Mouse (Mus musculus) myocyte (in vitro differentiated cells): Measurements from ENCODE around the gene Cmtm6. TPM values are rescaled to one million over a fixed set of nuclear protein-coding genes. Genes with fewer than 3 reads are reported as not detected.

Source experiments
- H3K27me3 ChIP-seq: one replicate; pipeline ENCODE4 v1.6.1; 2011; ENCODE audit not compliant: control insufficient read depth, insufficient read depth, insufficient read length
- H3K36me3 ChIP-seq: one replicate; pipeline ENCODE4 v1.6.1; 2011; ENCODE audit not compliant: control insufficient read depth, insufficient read depth
- H3K4me2 ChIP-seq: one replicate; pipeline ENCODE4 v1.6.1; 2011; ENCODE audit warnings: low read depth, control low read depth
- H3K4me3 ChIP-seq: one replicate; pipeline ENCODE4 v1.5.1; 2011; ENCODE audit warnings: mild to moderate bottlenecking, control low read depth, moderate library complexity
- H3K79me2 ChIP-seq: one replicate; pipeline ENCODE4 v1.6.1; 2011; ENCODE audit not compliant: control insufficient read depth, insufficient read depth
- H3ac ChIP-seq: one replicate; pipeline ENCODE4 v1.6.1; 2011; ENCODE audit not compliant: control insufficient read depth, insufficient read length
- CEBPB ChIP-seq: IDR thresholded peaks from 2 replicates; pipeline ENCODE4 v1.6.1; 2011; ENCODE audit warnings: mild to moderate bottlenecking, moderate library complexity; ENCODE audit not compliant: poor library complexity, insufficient read depth, severe bottlenecking
- E2F4 ChIP-seq: IDR thresholded peaks from one replicate; pipeline ENCODE4 v1.6.1; 2011; ENCODE audit warnings: mild to moderate bottlenecking, control low read depth, moderate library complexity; ENCODE audit not compliant: insufficient read depth
- MAX ChIP-seq: IDR thresholded peaks from one replicate; pipeline ENCODE4 v1.6.1; 2011; ENCODE audit warnings: low read depth, mild to moderate bottlenecking, control low read depth
- MYOD1 ChIP-seq, 3 experiments: IDR thresholded peaks; one replicate each; pipeline ENCODE4 v1.6.1; 2011; ENCODE audit warnings: control low read depth in 2 of 3, low read depth in 2 of 3, mild to moderate bottlenecking in 2 of 3, moderate library complexity in 1 of 3; ENCODE audit not compliant: insufficient read length in 2 of 3, control insufficient read depth in 1 of 3
- MYOG ChIP-seq, 3 experiments: IDR thresholded peaks; one replicate each; pipeline ENCODE4 v1.6.1; 2011; ENCODE audit warnings: control low read depth in 2 of 3, low read depth in 2 of 3, mild to moderate bottlenecking in 2 of 3; ENCODE audit not compliant: insufficient read length in 2 of 3, control insufficient read depth in 1 of 3, insufficient read depth in 1 of 3
- POLR2A ChIP-seq: IDR thresholded peaks from one replicate; pipeline ENCODE4 v1.6.1; 2011; ENCODE audit warnings: low read depth, mild to moderate bottlenecking, control low read depth, moderate library complexity; ENCODE audit not compliant: insufficient read length
- POLR2AphosphoS2 ChIP-seq: IDR thresholded peaks from one replicate; pipeline ENCODE4 v1.6.1; 2011; ENCODE audit warnings: low read depth, control low read depth; ENCODE audit not compliant: insufficient read length
- REST ChIP-seq: IDR thresholded peaks from one replicate; pipeline ENCODE4 v1.6.1; 2011; ENCODE audit warnings: mild to moderate bottlenecking, control low read depth, moderate library complexity; ENCODE audit not compliant: insufficient read depth, insufficient read length
- SRF ChIP-seq: IDR thresholded peaks from one replicate; pipeline ENCODE4 v1.6.1; 2011; ENCODE audit warnings: low read depth; ENCODE audit not compliant: control insufficient read depth, insufficient read length
- TCF12 ChIP-seq: IDR thresholded peaks from one replicate; pipeline ENCODE4 v1.6.1; 2011; ENCODE audit warnings: mild to moderate bottlenecking, control low read depth; ENCODE audit not compliant: poor library complexity, insufficient read depth, severe bottlenecking
- TCF3 ChIP-seq: IDR thresholded peaks from one replicate; pipeline ENCODE4 v1.6.1; 2011; ENCODE audit warnings: low read depth, control low read depth; ENCODE audit not compliant: insufficient read length
- USF1 ChIP-seq: IDR thresholded peaks from one replicate; pipeline ENCODE4 v1.6.1; 2011; ENCODE audit warnings: low read depth, mild to moderate bottlenecking, control low read depth, moderate library complexity
- polyA plus RNA-seq: library from polyadenylated mRNA; unstranded; fragments of >200 nt; fragmentation: generic; extraction: Trizol; gene quantifications from one replicate; pipeline ENCODE4 v1.2.1, GENCODE M21; 2012; ENCODE audit warnings: missing spikeins

Cmtm6 gene
- polyA plus RNA-seq, 1 experiment: 14.3 TPM

DNA sequence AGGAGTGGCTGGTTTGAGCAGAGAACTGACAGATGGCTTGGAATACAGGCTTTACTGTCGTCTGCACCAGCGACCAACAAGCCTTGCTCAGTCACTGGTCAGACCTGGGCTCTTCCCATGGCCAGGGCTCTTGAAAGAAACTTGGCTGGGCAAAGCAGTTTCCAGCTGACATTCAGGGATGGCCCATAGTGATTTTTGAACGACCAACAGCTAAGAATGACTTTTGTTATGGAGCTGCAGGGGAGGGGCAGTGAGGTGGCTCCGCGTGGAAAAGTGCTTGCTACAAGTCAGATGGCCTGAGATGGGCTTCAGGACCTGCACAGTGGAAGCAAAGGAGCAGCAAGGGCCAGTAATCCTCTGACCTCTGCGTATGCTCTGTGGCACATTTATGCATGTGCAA, 31.7 kb upstream of the Cmtm6 start:
- Histone ChIP-seq H3K27me3 (no peaks in the 10 kb centered on the region), H3K79me2 (peaks cover 96% of the 10 kb centered on the region), H3ac (no peak overlapping the region), H3K4me3 (no peak overlapping the region), H3K4me2 (no peak overlapping the region), H3K36me3 (peaks cover 9% of the 10 kb centered on the region)
- TF ChIP-seq REST (no peak), CEBPB (no peak), SRF (no peak), TCF12 (no peak), TCF3 (no peak), E2F4 (no peak), POLR2AphosphoS2 (no peak), POLR2A (no peak)

DNA sequence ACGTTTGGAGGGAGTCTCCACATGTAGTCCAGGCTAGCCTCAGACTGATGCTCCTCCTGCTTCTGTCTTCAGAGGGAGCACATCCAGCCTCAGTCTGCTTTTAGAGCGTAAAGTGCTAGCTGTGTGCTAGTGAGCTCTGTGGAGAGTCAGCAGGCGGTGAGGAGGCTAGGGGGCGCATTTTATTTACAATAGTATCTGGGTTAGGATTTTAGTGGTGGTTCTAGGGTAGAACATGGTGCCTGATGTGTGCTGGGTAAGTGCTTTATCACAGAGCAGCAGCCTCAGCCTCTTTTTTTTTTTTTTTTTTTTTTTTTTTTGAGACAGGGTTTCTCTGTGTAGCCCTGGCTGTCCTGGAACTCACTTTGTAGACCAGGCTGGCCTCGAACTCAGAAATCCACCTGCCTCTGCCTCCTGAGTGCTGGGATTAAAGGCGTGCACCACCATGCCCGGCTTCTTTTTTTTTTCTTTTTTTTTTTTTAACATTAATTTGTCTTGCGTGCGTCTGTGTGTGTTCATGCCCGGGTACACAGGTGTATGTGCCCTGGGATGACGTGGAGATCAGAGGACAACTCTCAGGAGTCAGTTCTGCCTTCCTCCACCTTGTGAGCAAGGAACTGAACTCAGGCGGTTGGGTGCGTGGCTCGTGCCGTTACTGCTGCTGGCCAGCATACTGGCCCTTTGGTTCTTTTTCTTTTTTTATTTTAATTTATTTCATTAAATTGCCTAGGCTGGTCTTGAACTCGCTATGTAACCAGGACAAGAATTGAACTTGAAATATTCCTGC, 30.8 kb upstream of the Cmtm6 start:
- Histone ChIP-seq H3K79me2 (peaks cover 96% of the 10 kb centered on the region), H3K4me2 (no peak overlapping the region), H3K36me3 (peaks cover 12% of the 10 kb centered on the region), H3ac (no peak overlapping the region), H3K4me3 (no peak overlapping the region), H3K27me3 (no peaks in the 10 kb centered on the region)
- TF ChIP-seq CEBPB: no peak
- TF ChIP-seq POLR2A: no peak
- no peak for TF ChIP-seq E2F4
- TF ChIP-seq USF1: no peak
- no peak for TF ChIP-seq POLR2AphosphoS2
- TF ChIP-seq REST: no peak
- no peak for TF ChIP-seq TCF3
- TF ChIP-seq MYOG (IDR thresholded peaks at IDR 0.05; ENCODE audit: control insufficient read depth in 1 of 3, insufficient read depth in 1 of 3, insufficient read length in 2 of 3, low read depth in 2 of 3): no peak
- no peak for TF ChIP-seq SRF
- no peak for TF ChIP-seq TCF12
- no peak for TF ChIP-seq MAX
- TF ChIP-seq MYOD1 (IDR thresholded peaks at IDR 0.05; ENCODE audit: control insufficient read depth in 1 of 3, insufficient read length in 2 of 3, low read depth in 2 of 3): no peak

GRCm38 (mm10) chr9:114701031-114701430, 29.9 kb upstream of the Cmtm6 start:
- Histone ChIP-seq H3K36me3 (peaks cover 21% of the 10 kb centered on the region), H3K27me3 (no peaks in the 10 kb centered on the region), H3K79me2 (peaks cover 98% of the 10 kb centered on the region), H3ac (no peak overlapping the region), H3K4me3 (no peak overlapping the region), H3K4me2 (no peak overlapping the region)
- TF ChIP-seq MYOD1 (IDR thresholded peaks at IDR 0.05; ENCODE audit: control insufficient read depth in 1 of 3, insufficient read length in 2 of 3, low read depth in 2 of 3) (no peak), MAX (no peak), E2F4 (no peak)

DNA sequence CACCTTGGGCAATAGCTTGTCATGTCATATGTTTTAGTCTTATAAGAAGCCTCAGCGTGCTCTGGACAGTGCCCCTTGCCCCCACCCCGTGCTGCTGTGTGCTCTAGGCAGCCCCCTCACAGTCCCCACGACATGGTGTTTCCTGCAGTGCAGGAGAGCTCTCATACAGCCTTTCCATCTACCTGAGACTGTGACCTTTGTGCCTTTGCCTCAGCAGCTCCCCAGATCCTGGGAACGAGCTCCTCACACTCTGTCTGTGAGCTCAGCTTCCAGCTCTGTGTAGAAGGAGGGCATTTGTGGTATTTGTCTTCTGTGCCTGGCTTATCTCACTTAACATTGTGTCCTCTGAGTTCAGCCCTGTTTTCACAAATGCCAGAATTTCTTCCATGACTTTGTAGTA, 29.0 kb upstream of the Cmtm6 start:
- Histone ChIP-seq H3ac (no peak overlapping the region), H3K4me3 (no peak overlapping the region), H3K27me3 (no peaks in the 10 kb centered on the region), H3K4me2 (no peak overlapping the region), H3K79me2 (peaks cover 97% of the 10 kb centered on the region), H3K36me3 (peaks cover 24% of the 10 kb centered on the region)
- no peak for TF ChIP-seq TCF12
- TF ChIP-seq TCF3: no peak
- TF ChIP-seq USF1: no peak
- TF ChIP-seq REST: no peak
- TF ChIP-seq MYOG (IDR thresholded peaks at IDR 0.05; ENCODE audit: control insufficient read depth in 1 of 3, insufficient read depth in 1 of 3, insufficient read length in 2 of 3, low read depth in 2 of 3): no peak
- TF ChIP-seq POLR2AphosphoS2: no peak
- TF ChIP-seq E2F4: no peak
- no peak for TF ChIP-seq POLR2A
- no peak for TF ChIP-seq CEBPB
- no peak for TF ChIP-seq MYOD1 (IDR thresholded peaks at IDR 0.05; ENCODE audit: control insufficient read depth in 1 of 3, insufficient read length in 2 of 3, low read depth in 2 of 3)
- no peak for TF ChIP-seq SRF
- no peak for TF ChIP-seq MAX

DNA sequence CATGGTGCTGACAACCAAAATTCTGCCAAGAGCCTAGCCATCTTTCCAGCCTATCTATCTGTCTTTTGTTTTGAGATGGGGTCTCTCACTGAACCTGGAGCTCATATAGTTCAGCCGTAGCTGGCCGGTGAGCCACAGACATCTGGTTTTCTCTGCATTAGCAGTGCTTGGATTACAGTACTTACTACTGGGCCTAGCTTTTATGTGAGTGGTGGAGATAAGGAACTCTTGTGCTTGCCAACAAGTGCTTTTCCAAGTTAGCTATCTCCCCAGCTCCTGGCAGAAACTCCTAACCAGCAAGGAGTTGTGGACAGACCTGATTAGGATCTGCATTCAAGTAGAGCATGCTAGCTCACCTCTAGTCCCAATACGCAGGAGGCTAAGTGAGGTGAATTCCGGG, 23.1 kb upstream of the Cmtm6 start:
- H3K4me2 ChIP-seq: no peak overlapping the region
- H3K79me2 ChIP-seq: peaks cover 42% of the 10 kb centered on the region
- TF ChIP-seq MYOG (IDR thresholded peaks at IDR 0.05; ENCODE audit: control insufficient read depth in 1 of 3, insufficient read depth in 1 of 3, insufficient read length in 2 of 3, low read depth in 2 of 3) (no peak), MYOD1 (IDR thresholded peaks at IDR 0.05; ENCODE audit: control insufficient read depth in 1 of 3, insufficient read length in 2 of 3, low read depth in 2 of 3) (no peak), REST (no peak), POLR2A (no peak), TCF12 (no peak), POLR2AphosphoS2 (no peak), USF1 (no peak), CEBPB (no peak), E2F4 (no peak), SRF (no peak), TCF3 (no peak), MAX (no peak)
- no peak overlapping the region for H3ac ChIP-seq
- H3K36me3 ChIP-seq: peaks cover 60% of the 10 kb centered on the region
- no peaks in the 10 kb centered on the region for H3K27me3 ChIP-seq
- H3K4me3 ChIP-seq: no peak overlapping the region
